Mouse (Mus musculus): ENCODE results near the gene Slain1. TPM values are rescaled to one million over a fixed set of nuclear protein-coding genes. Genes with fewer than 3 reads are reported as not detected.
A peak's percentile ranks its signal among the peaks of the same experiment; 100 is the strongest.

The Slain1 gene
- polyA plus RNA-seq, 1 experiment from 2014 or later = 17.1 TPM

- Histone ChIP-seq H3K36me3 (ENCODE audit: control insufficient read depth, insufficient read depth, low read length) (no peaks in the 10 kb centered on the region), H3K27me3 (ENCODE audit: control insufficient read depth, insufficient read depth, low read length) (no peaks in the 10 kb centered on the region), H3K4me3 (ENCODE audit: low read depth, low read length) (no peak overlapping the region), H3K9me3 (ENCODE audit: control insufficient read depth, low read length) (no peaks in the 10 kb centered on the region), H3K9ac (ENCODE audit: low read length) (no peak overlapping the region), H3K4me2 (ENCODE audit: low read depth, low read length, severe bottlenecking) (no peak overlapping the region), H3K27ac (ENCODE audit: low read depth, low read length) (no peak overlapping the region), H3K4me1 (replicated peaks; ENCODE audit: control insufficient read depth, insufficient read depth, low read length) (peaks cover 9% of the 10 kb centered on the region; the same call in 1 of the 2 replicates)
- no peak for DNase-seq (ENCODE audit: low spot score)
- 76% methylated on average over 7 of the region's 7 CpGs for WGBS
- ATAC-seq (replicated peaks; ENCODE audit: low FRiP score) = peak; percentile 29
Observed at GRCm38 (mm10) chr14:103720163-103720562, 70.1 kb downstream of the Slain1 start.

GRCm38 (mm10) chr14:103720637-103721355, 70.8 kb downstream of the Slain1 start:
- H3K4me2 ChIP-seq (ENCODE audit: low read depth, low read length, severe bottlenecking) = no peak overlapping the region
- H3K4me3 ChIP-seq (ENCODE audit: low read depth, low read length) = no peak overlapping the region
- no peaks in the 10 kb centered on the region for H3K9me3 ChIP-seq (ENCODE audit: control insufficient read depth, low read length)
- H3K9ac ChIP-seq (ENCODE audit: low read length) = no peak overlapping the region
- H3K36me3 ChIP-seq (ENCODE audit: control insufficient read depth, insufficient read depth, low read length) = no peaks in the 10 kb centered on the region
- peaks cover 9% of the 10 kb centered on the region; the same call in 1 of the 2 replicates for H3K4me1 ChIP-seq (replicated peaks; ENCODE audit: control insufficient read depth, insufficient read depth, low read length)
- ATAC-seq (replicated peaks; ENCODE audit: low FRiP score) = peak; percentile 34; the same call in 1 of the 2 replicates
- DNase-seq (ENCODE audit: low spot score) = peak; percentile 86
- no peaks in the 10 kb centered on the region for H3K27me3 ChIP-seq (ENCODE audit: control insufficient read depth, insufficient read depth, low read length)
- H3K27ac ChIP-seq (ENCODE audit: low read depth, low read length) = no peak overlapping the region
- WGBS = 53% methylated on average over 13 of the region's 13 CpGs

DNA sequence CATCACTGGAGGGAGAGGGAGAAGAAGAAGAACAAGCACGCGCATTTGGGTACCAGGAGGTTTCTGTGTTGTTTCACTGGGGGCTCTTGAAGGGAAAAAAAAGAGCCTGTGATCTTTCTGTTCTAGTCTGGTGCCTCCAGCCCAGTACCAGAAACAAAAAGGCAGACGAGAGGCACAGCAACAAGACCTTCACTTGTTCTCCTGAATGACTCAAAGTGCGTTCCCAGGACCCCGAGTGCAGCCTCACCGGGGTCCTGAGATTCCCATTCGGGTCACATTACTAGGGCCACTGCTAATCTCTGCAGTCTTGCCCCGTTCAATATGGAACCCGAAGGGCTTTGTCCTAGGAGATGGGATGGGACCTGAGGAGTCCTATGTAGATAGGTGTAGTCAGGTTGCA, 73.3 kb downstream of the Slain1 start:
- no peak overlapping the region for H3K27ac ChIP-seq (ENCODE audit: low read depth, low read length)
- ATAC-seq (replicated peaks; ENCODE audit: low FRiP score) (no peak), DNase-seq (ENCODE audit: low spot score) (no peak)
- no peak overlapping the region for H3K9ac ChIP-seq (ENCODE audit: low read length)
- no peaks in the 10 kb centered on the region for H3K27me3 ChIP-seq (ENCODE audit: control insufficient read depth, insufficient read depth, low read length)
- H3K36me3 ChIP-seq (ENCODE audit: control insufficient read depth, insufficient read depth, low read length) = no peaks in the 10 kb centered on the region
- no peak overlapping the region for H3K4me3 ChIP-seq (ENCODE audit: low read depth, low read length)
- peaks cover 9% of the 10 kb centered on the region; the same call in 1 of the 2 replicates for H3K4me1 ChIP-seq (replicated peaks; ENCODE audit: control insufficient read depth, insufficient read depth, low read length)
- no peak overlapping the region for H3K4me2 ChIP-seq (ENCODE audit: low read depth, low read length, severe bottlenecking)
- 68% methylated on average over 9 of the region's 9 CpGs for WGBS
- H3K9me3 ChIP-seq (ENCODE audit: control insufficient read depth, low read length) = no peaks in the 10 kb centered on the region; the same call in 1 of the 2 replicates

DNA sequence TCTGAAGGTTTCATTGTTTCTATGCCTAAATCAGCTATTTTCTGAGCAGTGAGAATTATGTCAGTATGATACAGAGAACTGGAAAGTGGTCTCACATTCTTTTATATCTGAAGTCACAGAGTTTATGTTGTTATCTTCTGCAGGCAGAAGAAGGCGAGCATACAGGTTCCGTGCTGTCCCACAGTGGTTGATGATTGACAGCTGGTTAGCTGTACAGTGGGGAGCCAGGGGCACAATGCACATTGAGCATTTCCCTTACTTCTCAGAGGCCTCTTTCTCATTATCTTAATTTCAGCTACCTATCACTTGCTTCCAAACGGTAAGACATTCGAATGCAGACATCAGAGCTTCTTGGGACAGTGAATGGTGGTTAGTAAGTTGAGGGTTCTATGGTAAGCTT, 73.8 kb downstream of the Slain1 start:
- Histone ChIP-seq H3K4me2 (ENCODE audit: low read depth, low read length, severe bottlenecking) (no peak overlapping the region), H3K27me3 (ENCODE audit: control insufficient read depth, insufficient read depth, low read length) (no peaks in the 10 kb centered on the region), H3K9ac (ENCODE audit: low read length) (no peak overlapping the region), H3K4me3 (ENCODE audit: low read depth, low read length) (no peak overlapping the region), H3K27ac (ENCODE audit: low read depth, low read length) (no peak overlapping the region), H3K4me1 (replicated peaks; ENCODE audit: control insufficient read depth, insufficient read depth, low read length) (peaks cover 9% of the 10 kb centered on the region; the same call in 1 of the 2 replicates), H3K9me3 (ENCODE audit: control insufficient read depth, low read length) (no peaks in the 10 kb centered on the region; the same call in 1 of the 2 replicates), H3K36me3 (ENCODE audit: control insufficient read depth, insufficient read depth, low read length) (no peaks in the 10 kb centered on the region)
- DNase-seq (ENCODE audit: low spot score) (no peak), ATAC-seq (replicated peaks; ENCODE audit: low FRiP score) (no peak)
- WGBS = 84% methylated on average over 4 of the region's 4 CpGs

DNA sequence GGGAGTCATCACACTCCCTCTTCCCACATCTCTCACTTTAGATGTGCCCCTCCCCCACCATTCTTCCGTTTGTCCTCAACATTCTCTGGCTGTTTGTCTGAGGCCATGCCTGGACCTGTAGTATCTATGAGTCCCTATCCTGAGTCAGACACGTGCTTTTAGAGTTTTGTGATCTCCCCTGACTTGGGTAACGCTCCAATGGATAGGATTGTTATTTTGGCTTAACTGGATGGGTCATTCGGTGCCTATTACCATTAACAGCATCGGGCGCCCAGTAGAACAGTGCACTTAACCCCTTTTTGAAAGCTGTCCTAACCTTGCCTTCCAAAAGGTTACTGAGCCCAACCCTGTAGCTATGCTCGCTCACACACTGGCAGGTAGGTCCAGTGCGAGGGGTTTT, 78.5 kb downstream of the Slain1 start:
- Histone ChIP-seq H3K36me3 (ENCODE audit: control insufficient read depth, insufficient read depth, low read length) (no peaks in the 10 kb centered on the region), H3K4me1 (replicated peaks; ENCODE audit: control insufficient read depth, insufficient read depth, low read length) (no peaks in the 10 kb centered on the region), H3K9me3 (ENCODE audit: control insufficient read depth, low read length) (no peaks in the 10 kb centered on the region; the same call in 1 of the 2 replicates), H3K4me2 (ENCODE audit: low read depth, low read length, severe bottlenecking) (no peak overlapping the region), H3K4me3 (ENCODE audit: low read depth, low read length) (no peak overlapping the region), H3K9ac (ENCODE audit: low read length) (no peak overlapping the region), H3K27ac (ENCODE audit: low read depth, low read length) (no peak overlapping the region), H3K27me3 (ENCODE audit: control insufficient read depth, insufficient read depth, low read length) (no peaks in the 10 kb centered on the region)
- ATAC-seq (replicated peaks; ENCODE audit: low FRiP score) (no peak), DNase-seq (ENCODE audit: low spot score) (no peak)
- WGBS = 90% methylated on average over 8 of the region's 8 CpGs

DNA sequence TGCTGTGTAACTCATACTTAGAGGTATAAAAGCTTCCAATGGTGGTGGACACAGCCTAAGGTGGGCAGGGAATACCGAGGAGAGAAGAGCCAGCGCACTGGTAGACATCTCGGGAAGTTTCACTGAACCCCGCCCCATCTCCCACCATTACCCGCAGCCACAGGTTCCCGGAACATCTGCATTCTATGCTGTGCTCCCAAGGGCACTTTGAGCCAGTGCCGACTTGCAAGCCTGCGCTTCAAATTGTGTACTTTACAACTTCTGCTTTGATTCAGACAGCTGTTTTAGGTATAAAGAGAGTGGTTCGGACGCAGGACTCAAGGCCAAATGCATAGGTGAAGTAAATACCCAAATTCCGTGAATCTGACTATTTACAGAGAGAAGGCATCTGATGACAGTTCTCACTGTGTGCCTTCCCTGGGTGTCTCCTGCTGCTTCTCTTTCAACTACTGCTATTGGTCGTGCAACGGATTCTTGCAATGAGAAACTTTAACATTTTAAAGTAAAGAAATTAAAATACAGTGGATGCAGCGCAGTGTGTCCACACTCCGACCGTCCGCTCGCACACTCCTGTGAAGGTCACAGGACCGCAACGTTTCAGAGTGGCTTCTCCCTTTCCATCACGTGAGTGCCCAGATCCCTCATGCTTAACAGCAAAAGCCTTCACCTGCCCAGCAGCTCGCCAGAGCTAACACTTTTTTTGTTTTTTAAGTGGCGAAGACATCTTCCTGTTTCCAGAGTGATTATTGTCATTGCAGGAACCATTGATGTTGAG, 79.1 kb downstream of the Slain1 start:
- no peak for DNase-seq (ENCODE audit: low spot score)
- 84% methylated on average over 23 of the region's 23 CpGs for WGBS
- no peaks in the 10 kb centered on the region; the same call in 1 of the 2 replicates for H3K9me3 ChIP-seq (ENCODE audit: control insufficient read depth, low read length)

GRCm38 (mm10) chr14:103729760-103730367, 79.8 kb downstream of the Slain1 start:
- Histone ChIP-seq H3K4me2 (ENCODE audit: low read depth, low read length, severe bottlenecking) (no peak overlapping the region), H3K4me3 (ENCODE audit: low read depth, low read length) (no peak overlapping the region), H3K27ac (ENCODE audit: low read depth, low read length) (no peak overlapping the region), H3K27me3 (ENCODE audit: control insufficient read depth, insufficient read depth, low read length) (no peaks in the 10 kb centered on the region), H3K36me3 (ENCODE audit: control insufficient read depth, insufficient read depth, low read length) (no peaks in the 10 kb centered on the region), H3K9ac (ENCODE audit: low read length) (no peak overlapping the region), H3K4me1 (replicated peaks; ENCODE audit: control insufficient read depth, insufficient read depth, low read length) (no peaks in the 10 kb centered on the region), H3K9me3 (ENCODE audit: control insufficient read depth, low read length) (no peaks in the 10 kb centered on the region; the same call in 1 of the 2 replicates)
- no peak for DNase-seq (ENCODE audit: low spot score)
- ATAC-seq (replicated peaks; ENCODE audit: low FRiP score) = no peak
- WGBS = 68% methylated on average over 11 of the region's 11 CpGs

More for the DNA sequence above, 79.1 kb downstream of the Slain1 start:
- no peak overlapping the region for H3K9ac ChIP-seq (ENCODE audit: low read length)
- H3K4me3 ChIP-seq (ENCODE audit: low read depth, low read length) = no peak overlapping the region
- no peaks in the 10 kb centered on the region for H3K27me3 ChIP-seq (ENCODE audit: control insufficient read depth, insufficient read depth, low read length)
- no peak for ATAC-seq (replicated peaks; ENCODE audit: low FRiP score)
- no peak overlapping the region for H3K4me2 ChIP-seq (ENCODE audit: low read depth, low read length, severe bottlenecking)
- H3K36me3 ChIP-seq (ENCODE audit: control insufficient read depth, insufficient read depth, low read length) = no peaks in the 10 kb centered on the region
- no peak overlapping the region for H3K27ac ChIP-seq (ENCODE audit: low read depth, low read length)
- no peaks in the 10 kb centered on the region for H3K4me1 ChIP-seq (replicated peaks; ENCODE audit: control insufficient read depth, insufficient read depth, low read length)

GRCm38 (mm10) chr14:103732626-103733025, 82.6 kb downstream of the Slain1 start:
- Histone ChIP-seq H3K36me3 (ENCODE audit: control insufficient read depth, insufficient read depth, low read length) (no peaks in the 10 kb centered on the region), H3K4me1 (replicated peaks; ENCODE audit: control insufficient read depth, insufficient read depth, low read length) (no peaks in the 10 kb centered on the region)
- 69% methylated on average over 1 of the region's 1 CpGs for WGBS

More at GRCm38 (mm10) chr14:103732626-103733025, 82.6 kb downstream of the Slain1 start:
- no peak overlapping the region for H3K4me2 ChIP-seq (ENCODE audit: low read depth, low read length, severe bottlenecking)
- H3K4me3 ChIP-seq (ENCODE audit: low read depth, low read length) = no peak overlapping the region
- ATAC-seq (replicated peaks; ENCODE audit: low FRiP score) = 0 out of 2 replicates have a peak, but pooled peaks have one; percentile 10
- H3K9ac ChIP-seq (ENCODE audit: low read length) = no peak overlapping the region
- H3K27me3 ChIP-seq (ENCODE audit: control insufficient read depth, insufficient read depth, low read length) = no peaks in the 10 kb centered on the region
- no peak for DNase-seq (ENCODE audit: low spot score)
- H3K9me3 ChIP-seq (ENCODE audit: control insufficient read depth, low read length) = no peaks in the 10 kb centered on the region
- H3K27ac ChIP-seq (ENCODE audit: low read depth, low read length) = no peak overlapping the region

Measured in forebrain, embryonic 11.5 days (tissue).